Mouse (Mus musculus): ENCODE data around the gene Pnpla1.

- TF ChIP-seq CTCF (IDR thresholded peaks at IDR 0.05; ENCODE audit: control insufficient read depth, insufficient read depth, insufficient read length) = no peak
- no peak for TF ChIP-seq MYOD1 (IDR thresholded peaks at IDR 0.05; ENCODE audit: control insufficient read depth, insufficient read length, low read depth)
- no peak for TF ChIP-seq MAX (IDR thresholded peaks at IDR 0.05)
Measured at GRCm38 (mm10) chr17:28869412-28870110, 11.3 kb downstream of the Pnpla1 start.
